Mouse (Mus musculus) heart, postnatal 0 days (tissue): ENCODE data around the gene Zfp609. TPM values are rescaled to one million over a fixed set of nuclear protein-coding genes. Genes with fewer than 3 reads are reported as not detected.

ENCODE experiments used
- ATAC-seq: fragments of 200-750 bp; cut with Nextera tagmentation; 2 replicates; pipeline ENCODE4 v1.8.0; 2017; ENCODE audit warnings: low read depth, moderate number of reproducible peaks, moderate library complexity; ENCODE audit not compliant: insufficient read depth
- DNase-seq: peaks from one replicate; pipeline ENCODE4 v3.0.0-alpha.2; 2016; ENCODE audit warnings: low spot score
- H3K27ac ChIP-seq: fragments of 300-500 bp; sonication (generic); 2 replicates; pipeline ENCODE4 v1.5.1; 2014; ENCODE audit warnings: low read depth, mild to moderate bottlenecking
- H3K27me3 ChIP-seq: fragments of 300-500 bp; sonication (generic); 2 replicates; pipeline ENCODE4 v1.6.1; 2014; ENCODE audit warnings: low read length, mixed read lengths; ENCODE audit not compliant: control insufficient read depth, insufficient read depth
- H3K36me3 ChIP-seq: fragments of 300-500 bp; sonication (generic); replicated peaks from 2 replicates; pipeline ENCODE4 v1.6.1; 2014; ENCODE audit warnings: low read length, mixed read lengths; ENCODE audit not compliant: control insufficient read depth, insufficient read depth
- H3K4me1 ChIP-seq: fragments of 300-500 bp; sonication (generic); 2 replicates; pipeline ENCODE4 v1.6.1; 2014; ENCODE audit warnings: antibody characterized with exemption; ENCODE audit not compliant: control insufficient read depth, insufficient read depth
- H3K4me2 ChIP-seq: fragments of 300-500 bp; sonication (generic); 2 replicates; pipeline ENCODE4 v1.6.1; 2014; ENCODE audit warnings: low read depth, mild to moderate bottlenecking, low read length, moderate library complexity
- H3K4me3 ChIP-seq: fragments of 300-500 bp; sonication (generic); 2 replicates; pipeline ENCODE4 v1.5.1; 2014; ENCODE audit warnings: low read depth, low read length
- H3K9ac ChIP-seq: fragments of 300-500 bp; sonication (generic); replicated peaks from 2 replicates; pipeline ENCODE4 v1.6.1; 2014; ENCODE audit warnings: low read depth, low read length, mixed read lengths
- H3K9me3 ChIP-seq: fragments of 300-500 bp; sonication (generic); replicated peaks from 2 replicates; pipeline ENCODE4 v1.6.1; 2016; ENCODE audit warnings: low read length; ENCODE audit not compliant: control insufficient read depth
- CTCF ChIP-seq: IDR thresholded peaks from 2 replicates; pipeline ENCODE4 v1.5.1; 2016; ENCODE audit warnings: antibody characterized with exemption, control low read depth, low read depth
- EP300 ChIP-seq: IDR thresholded peaks from 2 replicates; pipeline ENCODE4 v1.6.1; 2016; ENCODE audit warnings: antibody characterized with exemption, low read depth
- WGBS: fragments of 180-500 bp; shearing (Covaris S2); extraction: QIAGEN DNeasy Blood & Tissue Kit; methylation state at CpG from one replicate; pipeline ENCODE4 v1.1.7; 2014; 5-methylcytosine and 5-hydroxymethylcytosine counted together
- polyA plus RNA-seq: library from polyadenylated mRNA; unstranded; fragments of >200 nt; fragmentation: Nextera tagmentation; extraction: Ambion mirVana; gene quantifications from 2 replicates; pipeline ENCODE4 v1.2.1, GENCODE M21; 2015
- total RNA-seq: library from RNA; depleted of rRNA; stranded (reverse); fragments of >200 nt; gene quantifications from 2 replicates; pipeline ENCODE4 v1.2.3, GENCODE M21; 2014; ENCODE audit warnings: low replicate concordance

Zfp609 gene
- total and polyA plus RNA-seq, 2 experiments from 2014 or later = 2.9 to 7.6 TPM

GRCm38 (mm10) chr9:65718195-65718594 is 109.2 kb downstream of the Zfp609 start:
- WGBS = 91% methylated on average over 5 of the region's 5 CpGs
- ATAC-seq = no peak

GRCm38 (mm10) chr9:65703926-65704595 is 123.3 kb downstream of the Zfp609 start:
- TF ChIP-seq EP300 (no peak), CTCF (no peak)
- peaks cover 57% of the 10 kb centered on the region for H3K36me3 ChIP-seq
- ATAC-seq = no peak

More at GRCm38 (mm10) chr9:65718195-65718594, 109.2 kb downstream of the Zfp609 start:
- H3K4me3 ChIP-seq = no peak overlapping the region
- H3K9ac ChIP-seq = no peak overlapping the region
- peaks cover 5% of the 10 kb centered on the region; the same call in 1 of the 2 replicates for H3K36me3 ChIP-seq
- DNase-seq = no peak
- no peak overlapping the region for H3K4me2 ChIP-seq
- TF ChIP-seq CTCF (no peak), EP300 (no peak)
- no peaks in the 10 kb centered on the region for H3K27me3 ChIP-seq
- no peaks in the 10 kb centered on the region for H3K9me3 ChIP-seq
- peaks cover 17% of the 10 kb centered on the region for H3K4me1 ChIP-seq
- no peak overlapping the region for H3K27ac ChIP-seq

GRCm38 (mm10) chr9:65703241-65703640 is 124.1 kb downstream of the Zfp609 start:
- H3K4me1 ChIP-seq = no peaks in the 10 kb centered on the region
- H3K27me3 ChIP-seq = no peaks in the 10 kb centered on the region
- no peak for DNase-seq
- no peak for ATAC-seq
- H3K4me3 ChIP-seq = no peak overlapping the region
- no peak overlapping the region for H3K9ac ChIP-seq
- TF ChIP-seq EP300 = no peak
- TF ChIP-seq CTCF = no peak
- WGBS = 64% methylated on average over 7 of the region's 7 CpGs
- no peaks in the 10 kb centered on the region for H3K9me3 ChIP-seq
- H3K27ac ChIP-seq = no peak overlapping the region
- H3K4me2 ChIP-seq = no peak overlapping the region
- peaks cover 61% of the 10 kb centered on the region for H3K36me3 ChIP-seq

More at GRCm38 (mm10) chr9:65703926-65704595, 123.3 kb downstream of the Zfp609 start:
- H3K27ac ChIP-seq = no peak overlapping the region
- DNase-seq = no peak
- WGBS = 93% methylated on average over 24 of the region's 24 CpGs
- H3K9ac ChIP-seq = no peak overlapping the region
- H3K27me3 ChIP-seq = no peaks in the 10 kb centered on the region
- H3K9me3 ChIP-seq = no peaks in the 10 kb centered on the region
- H3K4me2 ChIP-seq = no peak overlapping the region
- no peaks in the 10 kb centered on the region for H3K4me1 ChIP-seq
- no peak overlapping the region for H3K4me3 ChIP-seq

GRCm38 (mm10) chr9:65702286-65702685 is 125.1 kb downstream of the Zfp609 start:
- 80% methylated on average over 9 of the region's 9 CpGs for WGBS
- peaks cover 70% of the 10 kb centered on the region for H3K36me3 ChIP-seq
- TF ChIP-seq CTCF (no peak), EP300 (no peak)

GRCm38 (mm10) chr9:65700504-65700903 is 126.9 kb downstream of the Zfp609 start:
- peaks cover 69% of the 10 kb centered on the region for H3K36me3 ChIP-seq
- WGBS = 71% methylated on average over 6 of the region's 6 CpGs

More at GRCm38 (mm10) chr9:65702286-65702685, 125.1 kb downstream of the Zfp609 start:
- Histone ChIP-seq H3K27me3 (no peaks in the 10 kb centered on the region), H3K4me3 (no peak overlapping the region), H3K9ac (no peak overlapping the region), H3K27ac (no peak overlapping the region), H3K4me2 (no peak overlapping the region), H3K4me1 (no peaks in the 10 kb centered on the region), H3K9me3 (no peaks in the 10 kb centered on the region)
- ATAC-seq (no peak), DNase-seq (no peak)

More at GRCm38 (mm10) chr9:65700504-65700903, 126.9 kb downstream of the Zfp609 start:
- no peak for ATAC-seq
- Histone ChIP-seq H3K4me2 (no peak overlapping the region), H3K27ac (no peak overlapping the region), H3K4me3 (no peak overlapping the region), H3K27me3 (no peaks in the 10 kb centered on the region), H3K4me1 (0 out of 2 replicates have a peak, but pooled peaks cover 8% of the 10 kb centered on the region), H3K9ac (no peak overlapping the region), H3K9me3 (no peaks in the 10 kb centered on the region)
- TF ChIP-seq CTCF (no peak), EP300 (no peak)
- DNase-seq = no peak
